Mouse (Mus musculus): ENCODE measurements around the gene Arap2. TPM values are rescaled to one million over a fixed set of nuclear protein-coding genes. Genes with fewer than 3 reads are reported as not detected.
"Not testable (repeated sequence)": the region's sequence is repeated elsewhere in the genome, so short reads cannot be mapped to it uniquely, and the experiment has no call there.

The Arap2 gene
- polyA plus RNA-seq, 1 experiment from 2014 or later = 7.4 TPM

GRCm38 (mm10) chr5:62751692-62752091 lies 14.3 kb downstream of the Arap2 start:
- H3K9me3 ChIP-seq (ENCODE audit: control insufficient read depth, low read length) = no peaks in the 10 kb centered on the region
- 47% methylated on average over 2 of the region's 2 CpGs for WGBS
- no peak overlapping the region for H3K4me3 ChIP-seq (ENCODE audit: low read length)
- H3K4me2 ChIP-seq (ENCODE audit: low read length) = no peak overlapping the region
- no peaks in the 10 kb centered on the region for H3K4me1 ChIP-seq (ENCODE audit: control insufficient read depth, insufficient read depth, low read depth, low read length)
- no peak for ATAC-seq
- H3K27me3 ChIP-seq (replicated peaks; ENCODE audit: control insufficient read depth, insufficient read depth, low read length) = no peaks in the 10 kb centered on the region
- H3K9ac ChIP-seq (ENCODE audit: low read depth, low read length) = no peak overlapping the region
- no peaks in the 10 kb centered on the region for H3K36me3 ChIP-seq (ENCODE audit: control insufficient read depth, insufficient read depth, low read length)
- H3K27ac ChIP-seq (ENCODE audit: low read depth, low read length) = no peak overlapping the region

- H3K9ac ChIP-seq (ENCODE audit: low read depth, low read length) = no peak overlapping the region
- no peak for ATAC-seq
- WGBS = 82% methylated on average over 2 of the region's 2 CpGs
Observed at GRCm38 (mm10) chr5:62748168-62748567, 17.8 kb downstream of the Arap2 start.

GRCm38 (mm10) chr5:62743220-62743922 lies 22.6 kb downstream of the Arap2 start:
- Histone ChIP-seq H3K4me3 (ENCODE audit: low read length) (no peak overlapping the region), H3K27me3 (replicated peaks; ENCODE audit: control insufficient read depth, insufficient read depth, low read length) (no peaks in the 10 kb centered on the region), H3K27ac (ENCODE audit: low read depth, low read length) (no peak overlapping the region), H3K36me3 (ENCODE audit: control insufficient read depth, insufficient read depth, low read length) (no peaks in the 10 kb centered on the region), H3K4me2 (ENCODE audit: low read length) (no peak overlapping the region), H3K9ac (ENCODE audit: low read depth, low read length) (no peak overlapping the region), H3K9me3 (ENCODE audit: control insufficient read depth, low read length) (no peaks in the 10 kb centered on the region), H3K4me1 (ENCODE audit: control insufficient read depth, insufficient read depth, low read depth, low read length) (no peaks in the 10 kb centered on the region)
- no peak for ATAC-seq
- WGBS = 89% methylated on average over 9 of the region's 9 CpGs

More at GRCm38 (mm10) chr5:62748168-62748567, 17.8 kb downstream of the Arap2 start:
- Histone ChIP-seq H3K4me2 (ENCODE audit: low read length) (no peak overlapping the region), H3K4me3 (ENCODE audit: low read length) (no peak overlapping the region), H3K4me1 (ENCODE audit: control insufficient read depth, insufficient read depth, low read depth, low read length) (no peaks in the 10 kb centered on the region), H3K36me3 (ENCODE audit: control insufficient read depth, insufficient read depth, low read length) (no peaks in the 10 kb centered on the region), H3K27ac (ENCODE audit: low read depth, low read length) (no peak overlapping the region), H3K27me3 (replicated peaks; ENCODE audit: control insufficient read depth, insufficient read depth, low read length) (no peaks in the 10 kb centered on the region), H3K9me3 (ENCODE audit: control insufficient read depth, low read length) (no peaks in the 10 kb centered on the region)

GRCm38 (mm10) chr5:62739451-62740415 lies 26.2 kb downstream of the Arap2 start:
- no peak overlapping the region for H3K4me3 ChIP-seq (ENCODE audit: low read length)
- 78% methylated on average over 9 of the region's 9 CpGs for WGBS

GRCm38 (mm10) chr5:62730573-62730972 lies 35.4 kb downstream of the Arap2 start:
- not testable (repeated sequence) for H3K36me3 ChIP-seq (ENCODE audit: control insufficient read depth, insufficient read depth, low read length); H3K4me2 ChIP-seq (ENCODE audit: low read length); H3K27me3 ChIP-seq (replicated peaks; ENCODE audit: control insufficient read depth, insufficient read depth, low read length); H3K4me3 ChIP-seq (ENCODE audit: low read length); H3K9me3 ChIP-seq (ENCODE audit: control insufficient read depth, low read length); ATAC-seq; H3K27ac ChIP-seq (ENCODE audit: low read depth, low read length); H3K4me1 ChIP-seq (ENCODE audit: control insufficient read depth, insufficient read depth, low read depth, low read length); H3K9ac ChIP-seq (ENCODE audit: low read depth, low read length)
- 96% methylated on average over 7 of the region's 7 CpGs for WGBS

More at GRCm38 (mm10) chr5:62739451-62740415, 26.2 kb downstream of the Arap2 start:
- no peaks in the 10 kb centered on the region for H3K4me1 ChIP-seq (ENCODE audit: control insufficient read depth, insufficient read depth, low read depth, low read length)
- ATAC-seq = no peak
- H3K27me3 ChIP-seq (replicated peaks; ENCODE audit: control insufficient read depth, insufficient read depth, low read length) = no peaks in the 10 kb centered on the region
- no peaks in the 10 kb centered on the region for H3K9me3 ChIP-seq (ENCODE audit: control insufficient read depth, low read length)
- no peak overlapping the region for H3K9ac ChIP-seq (ENCODE audit: low read depth, low read length)
- H3K36me3 ChIP-seq (ENCODE audit: control insufficient read depth, insufficient read depth, low read length) = no peaks in the 10 kb centered on the region
- no peak overlapping the region for H3K27ac ChIP-seq (ENCODE audit: low read depth, low read length)
- no peak overlapping the region for H3K4me2 ChIP-seq (ENCODE audit: low read length)

- Histone ChIP-seq H3K4me1 (ENCODE audit: control insufficient read depth, insufficient read depth, low read depth, low read length) (no peaks in the 10 kb centered on the region), H3K9me3 (ENCODE audit: control insufficient read depth, low read length) (no peaks in the 10 kb centered on the region), H3K4me3 (ENCODE audit: low read length) (no peak overlapping the region), H3K27me3 (replicated peaks; ENCODE audit: control insufficient read depth, insufficient read depth, low read length) (no peaks in the 10 kb centered on the region), H3K27ac (ENCODE audit: low read depth, low read length) (no peak overlapping the region), H3K36me3 (ENCODE audit: control insufficient read depth, insufficient read depth, low read length) (no peaks in the 10 kb centered on the region), H3K4me2 (ENCODE audit: low read length) (no peak overlapping the region), H3K9ac (ENCODE audit: low read depth, low read length) (no peak overlapping the region)
- ATAC-seq = no peak
- 87% methylated on average over 2 of the region's 2 CpGs for WGBS
Observed at GRCm38 (mm10) chr5:62725551-62725950, 40.4 kb downstream of the Arap2 start.

GRCm38 (mm10) chr5:62723261-62724105 lies 42.5 kb downstream of the Arap2 start:
- H3K4me3 ChIP-seq (ENCODE audit: low read length) = no peak overlapping the region
- H3K27ac ChIP-seq (ENCODE audit: low read depth, low read length) = no peak overlapping the region
- H3K27me3 ChIP-seq (replicated peaks; ENCODE audit: control insufficient read depth, insufficient read depth, low read length) = no peaks in the 10 kb centered on the region
- H3K9me3 ChIP-seq (ENCODE audit: control insufficient read depth, low read length) = no peaks in the 10 kb centered on the region
- 74% methylated on average over 3 of the region's 3 CpGs for WGBS
- ATAC-seq = no peak
- H3K36me3 ChIP-seq (ENCODE audit: control insufficient read depth, insufficient read depth, low read length) = no peaks in the 10 kb centered on the region
- no peaks in the 10 kb centered on the region for H3K4me1 ChIP-seq (ENCODE audit: control insufficient read depth, insufficient read depth, low read depth, low read length)
- H3K9ac ChIP-seq (ENCODE audit: low read depth, low read length) = no peak overlapping the region
- no peak overlapping the region for H3K4me2 ChIP-seq (ENCODE audit: low read length)

- Histone ChIP-seq H3K4me2 (ENCODE audit: low read length) (no peak overlapping the region), H3K36me3 (ENCODE audit: control insufficient read depth, insufficient read depth, low read length) (no peaks in the 10 kb centered on the region), H3K27ac (ENCODE audit: low read depth, low read length) (no peak overlapping the region), H3K4me1 (ENCODE audit: control insufficient read depth, insufficient read depth, low read depth, low read length) (no peaks in the 10 kb centered on the region), H3K27me3 (replicated peaks; ENCODE audit: control insufficient read depth, insufficient read depth, low read length) (no peaks in the 10 kb centered on the region), H3K9me3 (ENCODE audit: control insufficient read depth, low read length) (no peaks in the 10 kb centered on the region), H3K4me3 (ENCODE audit: low read length) (no peak overlapping the region), H3K9ac (ENCODE audit: low read depth, low read length) (no peak overlapping the region)
- 95% methylated on average over 3 of the region's 3 CpGs for WGBS
- no peak for ATAC-seq
Observed at GRCm38 (mm10) chr5:62716468-62716867, 49.5 kb downstream of the Arap2 start.

All from hindbrain, embryonic 16.5 days (tissue).